Mouse (Mus musculus) lung, postnatal 0 days (tissue): Measurements from ENCODE around the gene Meis2.

Experiments
- CTCF ChIP-seq: IDR thresholded peaks from 2 replicates; pipeline ENCODE4 v1.5.1; 2016; ENCODE audit warnings: antibody characterized with exemption, mild to moderate bottlenecking
- EP300 ChIP-seq: IDR thresholded peaks from 2 replicates; pipeline ENCODE4 v1.6.1; 2016; ENCODE audit warnings: antibody characterized with exemption, mild to moderate bottlenecking, control low read depth

DNA sequence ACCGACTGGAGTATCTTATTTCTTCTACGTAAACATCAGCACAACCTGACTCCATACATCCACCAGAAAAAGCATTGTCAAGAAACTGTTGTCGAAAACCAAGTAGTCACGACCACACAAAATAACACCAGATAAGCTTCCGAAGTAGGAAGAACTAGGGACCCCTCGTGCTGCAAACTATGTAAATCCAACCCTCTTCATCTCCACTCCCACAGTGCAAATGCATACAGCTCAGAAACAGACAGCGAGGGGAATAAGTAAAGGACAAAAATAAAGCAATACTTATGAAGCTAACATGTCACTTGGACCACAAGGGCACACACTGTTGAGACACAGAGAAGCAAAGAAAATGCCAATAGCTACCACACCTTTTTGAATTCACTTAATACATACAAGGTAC, 8.8 kb downstream of the Meis2 start:
- TF ChIP-seq CTCF: no peak
- no peak for TF ChIP-seq EP300
